Mouse (Mus musculus) embryonic fibroblast, embryonic 13.5 days (primary cell): ENCODE measurements around the gene Phf23.

Source experiments
- CTCF ChIP-seq: IDR thresholded peaks from 2 replicates; pipeline ENCODE4 v1.5.1; 2011; ENCODE audit warnings: mild to moderate bottlenecking, control low read depth, low read length, moderate library complexity, borderline replicate concordance; ENCODE audit not compliant: insufficient read depth
- POLR2A ChIP-seq: IDR thresholded peaks from 2 replicates; pipeline ENCODE4 v1.6.1; 2011; ENCODE audit warnings: low read depth, mild to moderate bottlenecking, control low read depth, low read length, moderate library complexity

GRCm38 (mm10) chr11:70016669-70017068, 21.1 kb downstream of the Phf23 start, which contains the start of gene Dlg4:
- no peak for TF ChIP-seq POLR2A
- TF ChIP-seq CTCF: no peak
